Mouse (Mus musculus) neural tube, embryonic 14.5 days (tissue): ENCODE results near the gene Actg1. TPM values are rescaled to one million over a fixed set of nuclear protein-coding genes. Genes with fewer than 3 reads are reported as not detected.
A peak's percentile ranks its signal among the peaks of the same experiment; 100 is the strongest.

Source experiments
- ATAC-seq: fragments of 200-750 bp; cut with Nextera tagmentation; 2 replicates; pipeline ENCODE4 v1.8.0; 2017; ENCODE audit warnings: low read depth, mild to moderate bottlenecking, moderate TSS enrichment, moderate library complexity
- H3K27ac ChIP-seq: fragments of 300-500 bp; sonication (generic); 2 replicates; pipeline ENCODE4 v1.5.1; 2014; ENCODE audit warnings: low read depth, mild to moderate bottlenecking, control low read depth, low read length, moderate library complexity, mixed read lengths
- H3K27me3 ChIP-seq: fragments of 300-500 bp; sonication (generic); 2 replicates; pipeline ENCODE4 v1.6.1; 2014; ENCODE audit warnings: low read length; ENCODE audit not compliant: control insufficient read depth, insufficient read depth
- H3K36me3 ChIP-seq: fragments of 300-500 bp; sonication (generic); 2 replicates; pipeline ENCODE4 v1.6.1; 2014; ENCODE audit warnings: low read length, mixed read lengths; ENCODE audit not compliant: control insufficient read depth, insufficient read depth
- H3K4me1 ChIP-seq: fragments of 300-500 bp; sonication (generic); 2 replicates; pipeline ENCODE4 v1.6.1; 2014; ENCODE audit warnings: low read length; ENCODE audit not compliant: control insufficient read depth, insufficient read depth
- H3K4me2 ChIP-seq: fragments of 300-500 bp; sonication (generic); 2 replicates; pipeline ENCODE4 v1.6.1; 2014; ENCODE audit warnings: mild to moderate bottlenecking, low read depth, low read length, control low read depth
- H3K4me3 ChIP-seq: fragments of 300-500 bp; sonication (generic); 2 replicates; pipeline ENCODE4 v1.5.1; 2014; ENCODE audit warnings: low read depth, low read length, control low read depth, mixed read lengths
- H3K9ac ChIP-seq: fragments of 300-500 bp; sonication (generic); replicated peaks from 2 replicates; pipeline ENCODE4 v1.6.1; 2014; ENCODE audit warnings: low read depth, mild to moderate bottlenecking, control low read depth, low read length, mixed read lengths
- H3K9me3 ChIP-seq: fragments of 300-500 bp; sonication (generic); 2 replicates; pipeline ENCODE4 v1.6.1; 2016; ENCODE audit warnings: low read length; ENCODE audit not compliant: control insufficient read depth
- WGBS: fragments of 180-500 bp; shearing (Covaris S2); extraction: QIAGEN DNeasy Blood & Tissue Kit; methylation state at CpG from one replicate; pipeline ENCODE4 v1.1.7; 2014; 5-methylcytosine and 5-hydroxymethylcytosine counted together
- polyA plus RNA-seq: library from polyadenylated mRNA; unstranded; fragments of >200 nt; fragmentation: Nextera tagmentation; extraction: Ambion mirVana; gene quantifications from 2 replicates; pipeline ENCODE4 v1.2.1, GENCODE M21; 2014

Actg1 gene
- polyA plus RNA-seq, 1 experiment from 2014 or later: 4,176 TPM

- Histone ChIP-seq H3K9me3 (no peaks in the 10 kb centered on the region), H3K4me3 (peak overlapping the region; percentile 37; the same call in 1 of the 2 replicates), H3K27me3 (no peaks in the 10 kb centered on the region), H3K9ac (peak overlapping the region; percentile 63), H3K36me3 (no peaks in the 10 kb centered on the region), H3K27ac (peak overlapping the region; percentile 91), H3K4me1 (peaks cover 23% of the 10 kb centered on the region), H3K4me2 (peak overlapping the region; percentile 89)
- 16% methylated on average over 7 of the region's 7 CpGs for WGBS
- no peak for ATAC-seq
Measured at GRCm38 (mm10) chr11:120317456-120317855, 30.9 kb downstream of the Actg1 start.

- ATAC-seq: 0 out of 2 replicates have a peak, but pooled peaks have one; percentile 7
- Histone ChIP-seq H3K27ac (peak overlapping the region; percentile 91), H3K9me3 (no peaks in the 10 kb centered on the region), H3K4me1 (peaks cover 23% of the 10 kb centered on the region), H3K36me3 (no peaks in the 10 kb centered on the region), H3K9ac (peak overlapping the region; percentile 63), H3K4me3 (peak overlapping the region; percentile 37), H3K27me3 (no peaks in the 10 kb centered on the region), H3K4me2 (peak overlapping the region; percentile 89)
- 18% methylated on average over 13 of the region's 13 CpGs for WGBS
Measured at GRCm38 (mm10) chr11:120316690-120317254, 31.6 kb downstream of the Actg1 start.

GRCm38 (mm10) chr11:120315832-120316689 is 32.3 kb downstream of the Actg1 start:
- Histone ChIP-seq H3K27me3 (no peaks in the 10 kb centered on the region), H3K4me2 (peak overlapping the region; percentile 89), H3K36me3 (no peaks in the 10 kb centered on the region), H3K27ac (peak overlapping the region; percentile 91), H3K4me3 (peak overlapping the region; percentile 37), H3K9ac (peak overlapping the region; percentile 63), H3K9me3 (no peaks in the 10 kb centered on the region), H3K4me1 (peaks cover 28% of the 10 kb centered on the region)
- peak; percentile 97 for ATAC-seq
- WGBS: 2% methylated on average over 37 of the region's 37 CpGs

- Histone ChIP-seq H3K4me1 (peaks cover 31% of the 10 kb centered on the region), H3K27me3 (no peaks in the 10 kb centered on the region), H3K9ac (peak overlapping the region; percentile 46), H3K36me3 (no peaks in the 10 kb centered on the region), H3K4me2 (peak overlapping the region; percentile 89), H3K27ac (peak overlapping the region; percentile 91), H3K4me3 (peak overlapping the region; percentile 37), H3K9me3 (no peaks in the 10 kb centered on the region)
- peak; percentile 26; the same call in 1 of the 2 replicates for ATAC-seq
- WGBS: 18% methylated on average over 4 of the region's 4 CpGs
Measured at GRCm38 (mm10) chr11:120315416-120315761, 33.0 kb downstream of the Actg1 start.

GRCm38 (mm10) chr11:120314721-120315415 is 33.5 kb downstream of the Actg1 start:
- Histone ChIP-seq H3K4me3 (peak overlapping the region; percentile 37), H3K9me3 (no peaks in the 10 kb centered on the region), H3K9ac (peak overlapping the region; percentile 46), H3K4me2 (peak overlapping the region; percentile 89), H3K36me3 (no peaks in the 10 kb centered on the region), H3K27ac (peak overlapping the region; percentile 91), H3K4me1 (peaks cover 31% of the 10 kb centered on the region), H3K27me3 (no peaks in the 10 kb centered on the region)
- WGBS: 40% methylated on average over 16 of the region's 16 CpGs
- ATAC-seq: no peak

- ATAC-seq: no peak
- Histone ChIP-seq H3K4me3 (no peak overlapping the region), H3K27ac (0 out of 2 replicates have a peak overlapping the region, but pooled peaks have one; percentile 16), H3K9ac (no peak overlapping the region), H3K27me3 (no peaks in the 10 kb centered on the region), H3K9me3 (no peaks in the 10 kb centered on the region), H3K4me2 (no peak overlapping the region), H3K4me1 (peaks cover 31% of the 10 kb centered on the region), H3K36me3 (no peaks in the 10 kb centered on the region)
- WGBS: 53% methylated on average over 6 of the region's 6 CpGs
Measured at GRCm38 (mm10) chr11:120313906-120314685, 34.2 kb downstream of the Actg1 start.

GRCm38 (mm10) chr11:120312069-120312468 is 36.3 kb downstream of the Actg1 start:
- ATAC-seq: no peak
- Histone ChIP-seq H3K4me3 (no peak overlapping the region), H3K27me3 (no peaks in the 10 kb centered on the region), H3K4me1 (peaks cover 30% of the 10 kb centered on the region), H3K4me2 (no peak overlapping the region), H3K9me3 (no peaks in the 10 kb centered on the region), H3K36me3 (no peaks in the 10 kb centered on the region), H3K27ac (no peak overlapping the region), H3K9ac (0 out of 2 replicates have a peak overlapping the region, but pooled peaks have one; percentile 68)
- 73% methylated on average over 6 of the region's 6 CpGs for WGBS

GRCm38 (mm10) chr11:120311561-120311960 is 36.8 kb downstream of the Actg1 start:
- Histone ChIP-seq H3K4me3 (peak overlapping the region; percentile 32), H3K36me3 (no peaks in the 10 kb centered on the region), H3K9ac (peak overlapping the region; percentile 68), H3K4me1 (peaks cover 29% of the 10 kb centered on the region), H3K27me3 (no peaks in the 10 kb centered on the region), H3K4me2 (peak overlapping the region; percentile 75), H3K9me3 (no peaks in the 10 kb centered on the region), H3K27ac (peak overlapping the region; percentile 90)
- no peak for ATAC-seq
- WGBS: 37% methylated on average over 10 of the region's 10 CpGs
